Mouse (Mus musculus): ENCODE measurements at regions not wholly inside any gene's neighbourhood (a gene's known extent, or its start where the extent isn't known, plus 50 kb on each side); places are given as distances from the start of the nearest gene placed in this dataset.

DNA sequence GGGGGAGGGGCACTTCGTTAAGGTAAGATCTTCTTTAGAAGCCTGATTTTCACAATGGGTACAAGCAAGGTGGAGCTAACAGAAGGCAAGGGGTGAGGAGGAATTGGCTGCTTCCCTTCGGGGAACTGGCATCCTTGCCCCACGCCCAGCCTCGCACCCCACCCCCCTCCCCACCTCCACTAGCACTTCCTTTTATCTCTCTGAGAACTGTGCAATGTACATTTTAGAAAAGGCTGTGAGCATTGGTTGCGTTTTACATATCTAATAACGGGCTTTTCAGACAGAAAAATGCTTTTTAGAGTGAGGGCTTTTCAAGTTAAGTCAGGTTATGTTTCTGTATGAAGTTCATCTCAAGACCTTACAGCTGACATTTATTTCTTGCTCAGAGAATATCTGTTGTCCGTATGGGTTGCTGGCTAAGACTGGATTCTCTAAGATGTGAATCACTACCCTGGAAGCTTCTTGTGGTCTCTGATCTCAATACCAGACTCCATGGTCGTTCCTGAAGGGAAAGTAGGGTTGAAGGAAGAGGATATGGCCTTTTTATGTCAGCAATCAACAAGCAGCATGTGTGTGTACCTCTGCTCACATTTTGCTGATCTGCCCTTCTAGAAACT, 199.1 kb downstream of the Klf6 start:
- DNase-seq = no peak

DNA sequence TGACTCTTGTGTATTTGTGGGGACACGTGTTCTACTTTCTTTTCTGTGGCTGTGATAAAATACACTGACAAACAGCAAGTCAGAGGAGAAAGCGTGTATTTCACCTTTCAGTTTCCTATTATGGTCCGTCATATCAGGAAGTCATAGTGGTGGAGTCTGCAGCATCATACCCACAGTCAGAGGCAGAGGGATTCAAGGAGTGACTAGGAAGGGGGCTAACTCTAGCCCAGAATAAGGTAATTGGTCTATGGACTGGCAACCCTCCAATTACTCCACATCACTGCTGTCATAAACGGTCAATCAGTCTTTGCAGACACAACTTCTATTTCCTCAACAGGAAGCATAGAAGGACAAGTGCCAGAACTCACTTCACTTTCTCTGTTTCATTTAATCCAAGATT, 201.0 kb downstream of the Klf6 start:
- DNase-seq = no peak

DNA sequence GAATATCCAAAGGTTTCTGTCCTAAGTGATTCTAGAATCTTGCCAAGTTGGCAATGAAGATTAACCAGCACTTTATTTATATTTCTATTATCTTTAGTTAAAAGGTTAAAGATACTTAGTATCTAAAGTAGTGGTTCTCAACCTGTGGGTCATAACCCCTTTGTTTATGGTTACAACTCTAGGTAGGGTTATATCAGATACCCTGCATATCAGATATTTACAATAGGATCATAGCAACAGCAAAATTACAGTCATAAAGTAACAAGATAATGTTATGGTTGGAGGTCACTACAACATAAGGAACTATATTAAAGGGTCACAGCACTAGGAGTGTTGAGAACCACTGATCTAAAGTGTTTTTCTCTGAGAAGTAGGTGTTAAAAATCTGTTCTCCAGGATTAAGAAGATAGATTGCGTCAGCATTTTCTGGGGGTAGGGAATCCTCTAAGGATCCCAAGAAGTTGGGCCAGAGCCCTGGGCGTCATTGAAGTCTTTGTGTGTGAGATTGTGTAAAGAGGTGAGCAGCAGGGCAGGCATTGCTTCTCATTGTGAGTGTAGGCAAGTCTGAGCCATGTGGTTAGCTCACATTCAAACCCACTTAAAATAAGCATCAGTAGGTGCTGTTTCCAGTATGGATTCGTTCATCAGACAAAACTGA, 201.6 kb downstream of the Klf6 start:
- no peak for DNase-seq

DNA sequence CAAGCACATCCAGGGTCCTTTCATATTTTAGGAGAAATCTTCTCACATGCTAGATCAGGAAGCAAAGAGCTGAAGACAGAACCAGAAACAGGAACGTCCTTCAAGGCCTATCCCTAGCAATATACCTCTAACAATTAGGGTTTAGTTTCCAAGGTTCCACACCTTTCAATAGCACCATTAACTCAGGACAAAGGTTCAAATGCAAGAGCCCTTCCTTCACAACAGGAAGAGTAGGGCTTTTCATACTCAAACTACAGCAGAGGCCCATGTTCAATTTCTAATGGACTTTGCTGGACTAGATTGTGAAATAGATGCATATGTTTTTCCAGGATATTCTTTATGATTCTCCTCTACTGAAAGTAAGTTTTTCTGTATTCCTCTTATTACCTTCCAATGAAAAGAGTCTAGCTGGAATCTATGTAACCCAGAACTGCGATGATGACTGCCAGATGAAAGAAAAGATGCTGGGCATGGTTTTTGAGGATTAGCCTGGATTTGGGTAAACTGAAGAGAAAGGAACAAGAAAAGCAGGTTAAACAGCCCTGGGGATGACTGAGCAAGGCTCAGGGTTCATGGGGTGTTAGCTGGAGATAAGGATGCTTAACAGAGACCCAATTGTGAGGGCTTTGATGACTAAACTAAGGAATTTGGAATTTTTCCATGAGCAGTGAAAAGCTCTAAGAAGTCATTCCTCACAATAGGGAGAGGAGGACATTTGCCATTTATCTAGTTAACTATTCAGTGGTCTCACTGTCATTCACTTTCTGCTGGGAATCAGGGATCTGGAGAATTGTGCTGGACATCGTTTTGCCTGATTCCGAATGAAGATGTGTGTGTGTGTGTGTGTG, 215.9 kb downstream of the Klf6 start:
- DNase-seq = no peak

DNA sequence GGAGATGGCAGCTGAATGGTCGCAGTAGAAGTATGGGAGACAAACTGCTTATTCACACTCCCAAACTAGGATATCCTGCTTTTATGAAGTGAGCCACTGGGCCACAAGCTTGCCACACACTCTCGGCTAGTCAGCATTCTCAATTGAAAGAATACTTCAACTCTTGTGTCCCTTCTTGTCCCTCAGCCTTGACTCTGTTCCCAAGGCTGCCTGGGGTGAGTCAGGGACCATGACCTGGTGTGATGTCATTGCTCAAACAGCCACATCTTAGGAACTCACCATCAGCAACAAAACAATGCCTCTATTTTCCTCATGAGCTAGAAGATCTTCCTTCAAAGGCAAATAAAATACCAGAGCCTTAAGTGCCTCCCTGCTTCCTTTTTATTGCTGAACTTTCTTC, 224.6 kb downstream of the Klf6 start:
- DNase-seq = no peak

DNA sequence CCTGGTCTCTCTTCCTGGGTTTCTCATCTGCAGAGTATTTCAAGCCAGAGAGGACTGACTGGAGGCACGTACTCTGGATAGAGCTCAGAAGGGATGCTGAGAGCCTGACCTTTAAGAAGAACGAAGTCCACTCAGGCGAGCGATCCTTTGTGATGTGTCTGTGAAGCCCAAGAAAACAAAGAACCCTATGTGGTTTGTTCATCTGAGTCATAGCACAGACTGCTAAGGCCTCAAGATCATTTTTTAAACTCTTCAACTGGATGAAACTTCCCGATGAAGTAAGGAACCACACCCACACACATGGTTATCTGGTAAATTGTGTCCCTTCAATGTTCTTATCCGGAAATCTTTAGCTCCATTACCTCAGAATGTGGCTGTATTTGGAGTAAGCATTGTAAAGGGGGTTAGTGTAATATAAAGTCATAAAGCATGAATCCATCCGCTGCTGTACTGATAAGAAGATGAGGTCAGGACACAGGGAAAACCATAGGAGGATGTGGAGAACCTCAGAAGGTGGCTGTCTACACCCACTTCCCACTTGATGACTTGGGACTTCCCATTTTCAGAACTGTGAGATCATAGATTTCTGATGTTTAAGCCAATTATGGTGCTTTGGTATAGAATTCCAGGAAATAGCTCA, 247.9 kb downstream of the Klf6 start:
- no peak for DNase-seq

DNA sequence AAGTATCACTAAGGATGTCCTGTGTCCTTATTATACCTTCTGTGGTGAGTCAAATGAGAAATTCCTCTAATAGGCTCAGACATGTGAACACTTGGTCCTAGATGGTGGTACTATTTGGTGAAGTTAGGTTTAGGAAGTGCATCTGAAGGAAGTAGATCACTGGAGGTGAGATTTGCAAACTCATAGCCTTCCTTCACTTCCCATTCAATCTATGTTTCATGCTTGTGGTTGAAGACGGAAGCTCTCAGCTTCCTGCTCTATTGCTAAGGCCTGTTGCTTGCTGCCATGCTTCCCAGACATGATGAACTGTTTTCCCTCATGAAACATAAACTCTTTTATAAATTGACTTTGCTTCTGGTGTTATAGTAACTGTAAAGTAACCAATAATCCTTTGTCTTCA, 258.4 kb downstream of the Klf6 start:
- no peak for DNase-seq

DNA sequence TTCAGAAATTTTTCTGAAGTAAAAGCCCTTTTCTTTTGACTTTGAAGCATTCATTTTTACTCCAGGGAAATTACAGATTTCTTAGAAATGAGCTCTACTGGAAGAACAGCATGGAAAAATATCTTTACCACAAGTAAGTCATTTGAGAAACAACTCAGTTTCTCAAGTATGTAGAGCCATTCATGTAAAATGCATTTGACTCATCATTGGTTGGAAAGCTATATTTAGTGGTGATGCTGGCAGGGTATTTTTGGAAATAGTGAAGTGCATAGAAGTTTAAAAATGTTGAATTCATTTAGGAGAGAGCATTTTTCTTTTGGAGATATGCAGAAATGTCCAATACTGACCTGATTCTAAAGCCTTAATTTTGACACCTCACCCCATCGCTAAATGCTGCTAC, 266.0 kb downstream of the Klf6 start:
- DNase-seq = no peak

DNA sequence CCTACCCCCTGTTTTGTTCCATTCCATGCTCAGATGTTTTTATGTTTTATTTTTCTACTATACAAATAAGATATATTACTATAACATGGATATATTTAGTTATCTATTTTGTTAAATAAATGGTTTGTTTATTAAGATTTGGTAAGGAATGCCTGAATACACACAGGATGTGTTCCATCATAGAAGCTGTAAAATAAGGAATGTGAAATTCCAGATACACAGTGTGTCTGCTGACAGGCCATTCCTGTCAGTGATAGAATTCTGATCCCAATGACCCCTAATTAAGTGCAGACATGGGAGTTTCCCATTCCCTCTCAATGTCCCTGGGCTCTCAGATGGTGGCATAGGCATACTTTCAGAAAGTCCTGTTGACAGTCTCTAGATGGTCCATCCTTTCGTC, 267.6 kb downstream of the Klf6 start:
- no peak for DNase-seq

DNA sequence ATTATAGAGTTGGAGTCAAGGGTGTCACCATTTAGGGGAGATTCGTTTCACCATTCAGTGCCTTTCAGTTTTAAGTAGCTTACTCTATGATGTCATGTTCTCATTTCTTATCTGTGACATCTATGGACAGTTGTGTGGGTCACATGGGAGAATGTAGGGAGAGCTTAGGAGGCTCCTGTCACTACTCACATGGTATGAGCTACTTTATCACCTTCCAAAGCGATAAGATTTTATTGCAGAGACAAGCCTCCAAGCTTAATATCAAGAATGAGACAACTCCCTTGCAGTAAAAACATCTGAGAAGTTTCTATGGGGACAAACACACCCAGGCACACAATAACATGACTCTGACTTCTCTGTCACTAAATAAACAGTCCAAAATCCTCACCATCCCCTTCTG, 270.1 kb downstream of the Klf6 start:
- DNase-seq = no peak

DNA sequence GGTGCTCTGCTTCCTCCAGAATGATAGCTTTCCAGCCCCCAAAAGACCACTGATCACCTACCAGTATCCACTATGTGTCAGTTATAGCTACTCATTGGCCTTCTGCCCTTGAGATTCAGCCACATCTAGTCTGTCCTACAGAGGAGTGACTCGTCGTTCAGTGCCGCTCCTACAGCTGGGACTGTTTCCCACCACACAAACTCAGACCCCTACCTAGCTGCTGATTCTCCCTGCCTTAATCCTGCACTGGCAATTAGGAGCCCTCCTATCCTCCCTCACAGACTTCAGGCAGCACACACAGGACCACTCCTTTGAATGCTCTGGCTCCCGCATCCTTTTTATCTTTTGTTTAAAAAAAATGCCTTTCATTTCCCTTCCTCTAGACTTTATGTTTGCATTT, 275.9 kb downstream of the Klf6 start:
- DNase-seq = no peak

DNA sequence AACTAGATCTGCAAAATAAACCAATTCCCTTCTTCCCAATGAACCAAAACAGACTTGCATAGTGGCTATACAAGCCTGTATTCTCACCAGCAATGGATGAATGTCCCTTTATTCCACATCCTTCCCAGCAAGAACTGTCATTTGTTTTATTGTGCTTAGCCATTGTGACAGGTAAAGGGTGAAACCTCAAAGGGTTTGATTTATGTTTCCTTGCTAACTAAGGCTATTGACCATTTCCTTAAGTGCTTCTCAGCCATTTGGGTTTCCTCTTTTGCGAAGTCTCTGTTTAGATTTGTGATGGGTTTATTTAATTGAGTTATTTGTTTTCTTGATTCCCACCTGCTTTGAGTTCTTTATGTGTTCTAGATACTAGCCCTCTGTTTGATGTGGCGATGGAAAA, 281.5 kb downstream of the Klf6 start:
- no peak for DNase-seq

DNA sequence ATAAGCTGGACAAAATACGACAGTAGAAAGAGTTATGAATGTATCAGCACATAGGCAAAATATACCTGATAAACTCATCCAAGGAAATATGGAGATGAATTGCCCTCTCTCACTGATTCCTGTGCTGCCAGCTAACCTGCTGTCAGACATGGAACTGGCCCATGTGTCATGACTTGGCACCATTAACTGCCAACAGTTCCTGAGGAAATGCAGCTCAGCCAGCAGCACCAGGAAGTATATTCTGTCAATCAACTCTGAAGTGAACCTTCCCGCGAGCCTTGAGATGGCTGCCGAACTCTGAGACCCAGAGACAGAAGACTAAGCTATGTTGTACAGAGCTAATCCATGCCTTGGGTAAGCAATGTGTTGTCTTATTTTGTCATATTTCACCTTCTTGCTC, 292.4 kb downstream of the Klf6 start:
- DNase-seq = no peak

DNA sequence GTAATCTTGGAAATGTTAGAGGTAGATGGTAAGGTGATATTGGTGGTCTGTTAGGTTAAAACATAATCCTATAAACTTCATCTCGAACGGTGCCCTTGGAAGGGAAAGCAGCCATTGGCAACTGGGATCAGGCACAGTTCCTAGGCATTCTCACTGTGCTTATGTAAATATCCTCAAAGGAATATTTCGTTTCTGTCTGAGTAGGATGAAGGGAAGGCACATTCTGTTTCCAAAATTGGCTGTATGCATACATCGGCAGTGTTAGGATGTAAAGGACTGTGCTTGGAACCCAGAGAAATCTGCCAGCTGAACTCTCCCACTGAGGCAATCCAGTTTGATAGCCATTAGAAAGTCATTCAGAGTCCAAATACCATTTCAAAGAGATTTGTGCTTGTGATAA, 294.9 kb downstream of the Klf6 start:
- no peak for DNase-seq

DNA sequence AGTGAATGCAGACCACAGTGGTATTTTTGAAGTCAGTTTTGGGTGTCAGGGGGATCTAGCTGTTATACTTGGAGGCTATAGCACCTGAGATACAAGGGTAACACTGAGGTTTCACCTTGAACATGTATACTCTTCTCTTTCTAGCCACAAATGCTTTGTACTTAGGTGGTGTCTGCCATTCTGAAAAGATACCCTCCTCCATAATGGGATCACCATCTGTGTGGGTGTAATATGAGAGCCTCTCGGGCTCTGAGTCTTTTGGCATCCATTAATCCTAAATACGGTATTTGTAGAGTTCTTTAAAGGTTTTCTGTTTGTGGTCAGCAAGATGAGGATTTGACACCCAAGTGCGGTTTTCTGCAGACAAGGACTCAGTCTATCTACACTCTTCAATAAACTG, 295.7 kb downstream of the Klf6 start:
- DNase-seq = no peak

DNA sequence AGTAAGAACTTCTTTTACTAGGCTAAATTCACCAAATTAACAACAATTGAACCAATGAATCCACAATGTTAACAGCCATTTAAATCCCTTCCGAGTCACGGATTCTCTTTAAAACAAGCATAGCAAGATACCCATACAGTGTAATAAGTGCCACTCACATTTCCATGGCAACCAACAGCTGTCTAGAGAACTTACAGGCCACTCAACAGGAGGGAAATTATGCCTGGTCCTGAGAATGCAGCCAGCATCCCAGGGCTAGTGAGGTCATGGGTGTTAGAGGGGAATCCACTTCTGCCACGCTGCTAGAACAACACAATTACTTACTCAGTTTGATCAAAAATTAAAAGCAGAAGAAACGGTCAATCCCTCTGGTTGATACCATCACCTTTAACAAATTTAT, 296.7 kb downstream of the Klf6 start:
- DNase-seq = no peak

DNA sequence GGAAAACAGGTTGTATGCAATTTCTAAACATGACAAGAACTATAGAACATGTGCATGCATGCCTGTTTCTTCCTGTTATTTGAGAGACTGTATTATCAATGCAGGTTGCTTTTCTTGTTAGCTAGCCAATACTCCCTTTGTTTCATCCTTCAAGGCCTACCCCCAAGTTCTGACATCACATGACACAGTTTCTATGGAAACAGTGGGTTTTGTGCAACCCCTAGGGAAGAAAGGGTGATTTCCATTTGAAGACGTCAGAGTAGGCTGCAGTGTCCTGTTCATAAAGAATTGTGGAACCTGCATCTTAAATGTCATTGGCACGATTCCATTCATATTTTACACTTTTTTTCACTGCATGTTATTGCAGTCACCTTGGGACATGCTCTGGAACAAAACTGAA, 298.1 kb downstream of the Klf6 start:
- no peak for DNase-seq

DNA sequence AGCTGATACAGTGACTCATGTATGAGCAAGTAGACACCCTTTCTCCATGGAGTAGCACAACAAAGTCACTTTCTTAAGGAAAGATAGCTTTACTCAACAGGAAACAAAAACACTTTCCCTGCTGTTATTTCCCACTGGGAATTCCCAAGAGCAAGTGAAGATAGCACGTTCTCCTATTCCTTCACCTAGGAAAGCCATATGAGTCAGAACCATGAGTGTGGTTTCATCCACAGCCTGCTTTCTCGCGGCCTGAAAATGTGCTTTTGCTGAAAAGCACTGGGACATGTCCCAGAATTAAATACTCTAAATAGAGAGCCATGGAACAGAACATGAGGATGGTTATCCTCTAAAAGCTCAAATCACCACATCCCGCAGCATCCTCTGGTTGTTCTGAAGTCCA, 304.6 kb downstream of the Klf6 start:
- DNase-seq = no peak

DNA sequence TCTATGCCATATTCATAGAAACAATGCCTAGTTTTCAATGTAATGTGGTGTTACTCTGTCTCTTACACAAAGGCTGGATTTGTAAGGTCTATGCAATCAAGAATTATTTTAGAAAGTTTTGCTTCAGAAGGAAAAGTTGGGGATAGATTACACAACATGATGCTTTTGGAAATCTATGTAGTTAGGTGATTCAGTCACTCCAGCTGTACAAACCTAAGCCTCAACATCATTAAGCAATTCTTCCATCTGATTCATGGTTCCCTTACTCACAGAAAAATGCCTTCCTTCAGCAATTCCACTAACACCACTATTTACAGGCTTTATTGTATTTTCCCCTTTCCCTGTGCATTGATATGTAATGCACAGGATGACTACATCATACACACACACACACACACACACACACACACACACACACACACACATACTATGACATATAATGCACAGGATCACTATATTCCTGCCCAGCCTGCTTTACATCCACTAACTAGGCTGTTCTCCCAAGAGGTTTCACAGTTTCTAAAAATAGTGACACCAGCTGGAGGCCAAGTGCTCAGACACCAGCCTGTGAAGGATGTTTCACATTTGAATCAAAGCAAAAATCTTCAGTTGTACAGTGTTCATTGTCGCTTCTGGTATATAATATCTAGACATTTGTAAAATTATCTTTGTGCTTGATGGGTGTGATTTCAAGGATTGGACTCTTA, 305.9 kb downstream of the Klf6 start:
- DNase-seq = no peak

DNA sequence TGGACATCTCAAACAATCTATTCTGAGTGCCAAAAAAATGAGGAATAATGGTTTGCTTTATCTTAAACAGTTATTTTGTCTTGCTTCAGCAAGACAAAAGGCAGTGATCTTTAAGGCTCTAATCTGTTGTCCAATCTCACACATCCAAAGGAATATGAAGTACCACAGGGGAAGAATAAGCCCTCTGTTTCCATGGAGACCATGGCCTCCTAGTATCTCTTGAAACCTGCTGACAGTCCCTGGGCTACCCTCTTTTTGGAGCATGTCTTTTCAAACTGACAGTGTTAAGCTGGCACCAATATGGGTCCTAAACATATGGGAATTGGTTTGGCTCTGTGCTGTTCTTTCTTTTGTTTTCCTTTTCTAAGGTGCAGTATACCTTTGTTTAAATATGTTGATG, 311.8 kb downstream of the Klf6 start:
- no peak for DNase-seq

DNA sequence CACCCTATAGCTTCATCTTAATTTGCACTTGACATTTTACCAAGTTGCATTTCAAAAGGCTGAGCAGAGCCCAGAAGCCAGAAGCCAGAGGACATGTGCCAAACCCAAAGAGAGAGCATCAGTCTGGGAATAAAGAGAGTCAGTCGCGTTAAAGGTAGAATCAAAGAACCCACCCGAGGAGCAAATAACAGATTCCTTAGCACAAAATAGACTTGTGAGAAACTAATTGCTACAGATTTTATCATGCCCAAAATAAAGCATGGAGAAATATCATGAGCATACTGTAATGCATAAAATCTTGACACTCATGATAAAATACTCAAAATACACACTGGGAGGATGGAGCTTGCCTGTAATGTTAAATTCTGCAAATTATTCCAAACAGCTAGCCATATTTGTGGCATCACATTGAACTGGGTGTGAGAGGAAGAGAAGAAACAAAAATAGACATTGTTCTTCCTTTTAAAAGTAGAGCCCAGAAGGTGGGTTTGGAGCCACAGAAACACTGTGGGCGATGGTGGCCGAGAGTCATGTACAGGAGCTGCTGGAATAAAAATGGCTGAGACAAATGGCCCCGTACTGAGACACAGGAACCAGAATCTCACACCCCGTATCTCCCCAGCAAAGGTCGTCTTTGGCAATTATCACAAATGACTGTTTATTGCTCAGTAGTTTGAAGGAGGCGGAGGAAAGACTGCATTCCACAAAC, 317.2 kb downstream of the Klf6 start:
- no peak for DNase-seq

DNA sequence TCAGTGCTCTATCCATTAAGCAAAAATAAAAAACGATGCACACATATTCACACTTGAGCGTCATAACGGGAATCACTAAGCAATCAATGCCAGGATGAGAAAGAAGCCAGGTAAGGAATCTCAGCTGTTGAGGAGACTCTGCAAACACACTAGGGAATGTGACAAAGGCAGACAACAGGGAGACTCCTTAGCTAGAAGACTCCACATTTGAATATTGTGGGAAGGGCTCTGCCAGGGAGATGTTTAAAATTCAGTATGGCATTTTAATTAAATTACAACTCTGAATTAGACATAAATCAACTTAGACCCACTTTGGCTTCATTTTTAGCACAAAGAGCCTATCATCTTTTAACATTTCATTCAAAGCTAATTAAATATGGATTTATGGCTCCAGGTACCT, 327.9 kb downstream of the Klf6 start:
- DNase-seq = no peak

DNA sequence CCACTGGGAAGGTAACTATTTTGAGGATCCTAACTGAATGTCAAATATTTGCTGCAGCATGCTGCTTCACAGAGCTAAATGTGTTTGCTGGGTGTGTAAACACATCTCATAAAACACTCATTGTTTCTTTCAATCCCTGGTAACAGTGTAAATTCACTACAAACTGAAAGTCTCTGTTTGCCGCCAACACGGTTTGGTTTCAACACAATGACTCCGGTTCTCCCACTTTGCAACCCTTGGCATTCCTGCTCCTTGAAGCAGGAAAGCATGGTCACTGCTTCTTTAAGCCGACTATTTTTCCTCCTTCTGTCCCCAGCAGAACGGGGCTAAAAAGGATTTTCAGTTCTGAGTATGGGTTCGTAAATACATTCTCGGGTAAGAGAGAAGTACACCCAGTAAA, 328.3 kb downstream of the Klf6 start:
- no peak for DNase-seq
